Mouse (Mus musculus) kidney, adult 11 months (tissue): ENCODE measurements around the gene Cer1.

ENCODE experiments used
- DNase-seq: peaks from one replicate; pipeline ENCODE4 v3.0.0; 2022

The Cer1 gene

DNA sequence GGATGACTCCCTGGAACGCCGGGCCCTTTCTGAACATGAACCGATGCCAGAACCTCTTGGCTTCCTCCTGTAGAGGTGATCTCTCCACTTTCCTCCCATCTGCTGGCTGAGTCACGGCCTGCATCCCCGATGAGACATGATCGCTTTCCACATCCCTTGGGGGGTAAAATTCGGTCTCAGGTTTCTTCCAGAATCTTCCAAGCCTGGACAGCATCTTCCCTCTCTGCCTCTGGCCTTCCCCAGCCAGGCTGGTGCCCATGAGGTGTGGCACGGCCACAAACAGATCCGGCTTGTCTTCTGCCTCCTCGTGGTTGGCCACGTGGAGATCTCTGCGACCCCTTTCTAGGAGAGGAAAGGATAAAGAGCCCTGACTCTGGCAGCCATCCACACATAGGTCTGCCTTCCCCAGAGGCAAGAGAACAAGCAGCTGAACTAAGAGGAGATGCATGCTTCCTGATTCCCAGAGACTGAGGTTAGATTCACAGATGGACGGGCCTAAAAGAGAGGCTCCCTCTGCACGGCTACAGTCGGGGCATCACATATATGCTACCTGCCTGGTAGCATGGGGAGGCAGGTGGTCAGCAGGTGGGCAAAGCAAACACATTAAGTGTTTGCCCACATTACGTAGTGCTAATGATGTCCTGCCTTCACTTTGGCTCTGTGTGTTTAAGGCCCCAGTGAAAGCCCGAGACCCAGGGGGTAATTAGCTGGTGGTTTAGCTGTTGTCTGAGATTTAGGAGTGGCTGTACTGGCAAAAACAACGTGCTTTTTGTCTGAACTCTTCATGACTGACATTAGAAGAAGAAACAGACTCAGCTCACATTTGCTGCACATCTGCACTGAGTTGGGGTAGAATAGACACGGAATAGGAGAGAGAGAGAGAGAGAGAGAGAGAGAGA is at the start of gene Cer1:
Cer1 (minus strand) TSS at position 513 of the 899 bp plus-strand sequence.
- DNase-seq, result no peak

DNA sequence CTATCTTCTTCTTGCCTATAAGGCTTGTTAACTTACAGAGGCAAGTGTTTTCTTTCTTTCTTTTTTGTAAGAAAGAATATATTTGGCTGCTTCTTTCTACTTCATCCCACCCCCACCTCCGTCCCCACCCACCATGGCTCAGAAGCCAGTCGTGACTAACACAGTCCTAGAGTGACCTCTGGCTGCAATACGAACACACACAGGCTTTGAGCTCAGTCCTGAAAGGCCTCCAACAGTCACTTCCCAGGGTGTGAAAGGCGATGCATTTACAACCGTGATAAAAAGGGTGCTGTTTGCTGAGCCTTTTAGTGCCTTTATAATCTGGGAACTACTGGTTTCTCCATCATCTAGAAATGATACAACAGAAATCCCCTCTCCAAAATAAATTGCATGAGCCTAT is 49.4 kb upstream of the Cer1 start:
- DNase-seq, result no peak

DNA sequence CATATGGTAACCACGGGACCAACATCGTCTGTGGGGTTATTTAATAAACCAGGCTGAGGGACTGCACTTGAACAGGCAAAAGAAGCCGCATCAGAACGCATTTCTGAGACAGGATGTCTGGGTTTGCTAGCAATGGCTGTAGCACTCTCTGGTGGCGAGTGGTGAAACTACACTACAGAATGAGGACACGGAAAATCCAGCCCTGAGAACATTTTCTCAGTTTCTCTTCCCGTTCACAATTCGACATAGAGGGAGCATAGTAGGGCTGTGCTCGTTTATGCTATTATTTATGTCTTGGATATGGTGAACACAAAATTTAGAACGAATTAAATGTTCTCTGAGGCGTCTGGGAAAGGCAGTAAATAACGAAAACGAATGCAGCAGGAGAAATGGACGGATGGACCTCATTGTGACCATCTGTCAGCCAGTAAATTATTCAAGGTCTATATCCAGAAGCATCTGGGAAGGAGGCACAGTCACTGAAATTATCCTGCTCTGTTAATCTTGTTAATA is 48.8 kb upstream of the Cer1 start:
- peak; percentile 38 for DNase-seq

DNA sequence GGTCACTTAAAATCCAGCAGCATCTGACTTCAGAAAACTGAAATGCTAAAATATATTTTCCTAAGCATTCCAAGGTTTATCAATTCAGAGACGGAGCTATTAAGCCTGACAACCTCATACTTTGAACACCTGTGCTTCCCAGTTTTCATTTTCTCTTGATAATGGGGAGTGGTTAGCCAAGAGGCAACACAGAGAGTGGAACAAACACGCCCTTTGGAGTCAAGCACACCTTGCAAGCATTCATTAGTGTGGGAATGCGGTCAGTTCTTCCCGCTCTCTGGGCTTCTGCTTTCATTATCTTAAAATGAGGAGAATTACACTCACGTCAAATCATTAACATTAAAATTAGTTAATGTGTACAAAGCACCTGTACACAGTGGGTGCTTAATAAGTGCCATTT is 45.1 kb upstream of the Cer1 start:
- DNase-seq, result no peak

DNA sequence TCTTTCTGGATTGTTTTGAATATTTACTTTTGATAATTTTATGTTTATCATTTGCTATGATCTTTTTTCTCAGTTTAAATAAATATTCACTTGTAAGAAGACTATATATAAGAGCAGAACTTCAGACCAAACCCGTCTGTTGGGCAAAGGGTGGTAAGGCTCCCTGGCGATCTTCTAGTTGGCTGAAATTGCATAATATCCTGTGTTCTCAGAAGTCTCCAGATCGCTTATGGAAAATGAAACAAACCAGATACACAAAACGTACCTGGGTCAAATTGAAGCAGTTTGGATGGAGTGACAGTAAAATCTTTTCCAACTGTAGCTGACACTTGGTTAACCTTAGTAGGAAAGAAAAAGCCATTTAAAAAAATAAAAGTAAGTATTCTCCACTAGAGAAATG is 37.0 kb upstream of the Cer1 start:
- no peak for DNase-seq

DNA sequence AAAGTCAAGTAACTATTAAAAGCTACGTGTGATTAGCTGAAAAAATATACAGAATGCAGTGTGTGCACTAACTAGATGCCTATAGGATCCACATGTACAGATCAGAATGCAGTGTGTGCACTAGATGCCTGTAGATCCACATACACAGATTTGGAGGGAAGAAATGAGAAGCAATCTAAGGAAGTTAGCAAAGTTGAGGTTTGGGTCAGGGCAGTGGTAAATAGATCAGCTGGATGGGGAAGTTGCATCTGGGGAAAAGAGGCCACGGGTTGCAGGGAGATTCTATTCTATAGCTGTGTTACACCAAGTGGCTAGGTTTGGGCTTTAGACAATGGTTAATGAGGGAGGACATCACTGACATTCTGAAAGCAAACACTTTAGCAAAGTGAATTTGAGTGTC is 33.7 kb upstream of the Cer1 start:
- no peak for DNase-seq

DNA sequence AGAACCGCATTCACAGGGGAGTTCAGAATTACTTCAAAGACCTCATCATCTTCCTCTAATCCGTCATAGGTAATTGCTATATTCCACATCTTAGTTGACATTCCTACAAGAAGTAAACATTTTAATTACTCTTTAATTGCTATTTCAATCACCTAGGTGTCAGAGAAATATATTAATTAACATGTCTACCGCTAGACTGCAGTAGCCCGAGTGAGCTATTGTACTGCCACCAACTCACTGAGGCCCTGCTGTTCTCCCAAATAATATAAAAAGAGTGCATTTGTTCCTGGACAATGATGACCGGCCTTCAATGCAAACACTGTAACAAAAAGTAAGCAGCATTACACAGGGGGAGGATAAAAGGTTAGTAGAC is 31.7 kb upstream of the Cer1 start:
- no peak for DNase-seq

DNA sequence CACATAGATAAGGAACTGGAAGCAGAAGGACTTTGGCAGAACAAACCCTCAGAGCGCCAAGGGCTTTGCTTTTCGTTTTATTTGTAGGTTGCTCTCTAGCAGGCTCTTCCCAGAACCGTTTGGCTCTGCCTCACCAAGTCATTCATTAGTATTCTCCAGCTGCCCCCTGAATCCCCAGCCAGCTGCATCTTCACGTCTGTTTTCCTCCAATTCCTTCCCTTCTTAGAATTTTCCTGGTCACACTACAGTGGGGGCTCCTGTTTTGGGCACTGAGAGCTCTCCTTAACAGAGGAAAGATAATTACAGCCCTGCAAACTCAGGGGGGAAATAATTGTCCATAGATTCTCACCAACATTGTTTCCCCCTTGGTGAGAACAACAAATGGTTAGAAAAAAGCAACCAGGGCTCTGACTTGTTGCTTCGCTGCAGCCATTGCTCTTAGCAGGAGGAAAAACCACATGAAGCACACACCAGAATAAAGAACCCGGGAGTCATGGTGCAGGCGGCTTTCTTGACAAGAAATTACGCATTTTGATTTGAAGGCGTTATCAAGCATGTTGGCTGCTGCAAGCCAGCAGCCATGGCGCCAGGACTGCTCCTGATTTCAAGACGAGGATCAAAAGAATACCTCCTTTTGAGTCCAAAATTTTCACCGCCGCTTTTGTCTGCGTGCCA is 31.2 kb upstream of the Cer1 start:
- no peak for DNase-seq

DNA sequence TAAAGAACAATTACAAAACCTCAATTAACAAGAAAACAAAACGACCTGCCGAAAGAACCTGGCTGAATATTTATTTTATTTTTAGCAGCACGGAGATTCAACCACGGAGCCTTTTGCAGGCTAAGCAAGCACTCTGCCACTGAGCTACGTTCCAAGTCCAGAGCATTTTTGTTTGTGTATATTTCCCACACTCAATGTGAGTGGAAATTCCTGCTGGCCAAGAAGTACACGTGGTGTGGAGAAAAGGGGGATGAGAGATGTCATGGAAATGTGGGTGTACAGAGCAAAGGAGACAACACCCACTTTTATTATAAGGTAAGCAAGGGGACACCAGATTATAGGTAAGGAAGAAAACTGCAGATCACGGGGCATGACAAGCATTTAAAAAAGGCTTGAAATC is 30.6 kb upstream of the Cer1 start:
- no peak for DNase-seq

DNA sequence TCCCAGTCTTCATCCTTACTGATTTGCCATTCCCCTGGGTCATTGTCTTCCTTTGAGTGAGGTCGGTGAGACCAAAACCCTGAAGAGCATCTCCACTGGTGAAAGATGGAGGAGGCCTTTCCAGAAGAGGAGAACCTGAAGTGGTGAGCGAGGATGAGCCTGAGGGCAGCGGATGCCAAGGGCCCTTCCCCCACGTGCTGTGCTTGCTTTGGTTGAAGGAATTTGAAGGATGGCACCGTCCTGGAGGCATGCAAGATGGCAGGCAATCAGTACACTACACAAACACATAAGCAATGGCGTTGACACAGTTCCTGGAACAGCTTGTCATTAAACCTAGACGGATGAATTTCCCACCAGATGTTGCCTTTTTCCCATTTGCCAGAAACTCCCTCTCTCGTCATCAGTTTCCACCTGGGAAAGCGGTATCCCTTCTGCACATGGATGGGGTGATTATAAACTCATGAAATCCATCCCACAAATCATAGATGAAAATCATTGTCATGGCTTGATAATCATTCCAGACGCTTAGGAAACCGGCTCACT is 29.7 kb upstream of the Cer1 start:
- no peak for DNase-seq

DNA sequence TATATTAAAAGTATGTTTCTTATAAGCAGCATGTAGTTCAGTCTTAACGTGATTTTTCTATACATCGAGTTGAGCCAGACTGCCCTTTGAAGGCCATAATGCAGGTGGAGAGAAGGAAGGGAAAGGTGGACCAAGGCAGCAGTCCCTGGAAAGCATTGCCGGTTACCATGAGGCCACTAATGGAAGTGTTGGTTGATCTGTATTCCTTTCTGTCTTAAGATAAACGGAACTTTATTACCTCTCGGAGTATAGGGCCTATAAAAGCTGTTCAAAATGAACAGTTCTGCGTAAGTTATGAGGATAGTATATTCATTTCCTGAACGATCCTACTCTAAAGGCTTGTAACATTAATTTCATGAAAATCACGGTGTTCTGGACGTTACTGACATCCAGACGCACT is 10.3 kb upstream of the Cer1 start:
- no peak for DNase-seq

DNA sequence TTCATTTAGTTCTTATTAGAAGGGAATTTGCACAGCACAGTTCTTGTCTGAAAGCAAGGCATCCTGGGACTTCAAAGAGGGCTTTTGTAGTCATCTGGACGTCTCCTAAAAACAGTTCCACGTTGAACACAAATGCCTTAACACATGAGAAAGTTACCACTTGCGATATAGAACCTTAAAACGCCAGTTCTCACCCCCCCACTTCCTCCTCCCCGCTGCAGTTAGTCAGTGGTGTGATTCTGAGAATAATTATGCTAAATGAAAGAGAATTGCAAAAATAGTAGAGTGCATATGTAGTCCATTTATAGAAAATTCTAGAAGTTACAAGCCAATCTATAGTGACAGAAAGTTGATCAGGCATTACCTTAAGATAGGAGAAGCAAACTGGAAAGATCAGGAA is 7.3 kb upstream of the Cer1 start:
- no peak for DNase-seq

DNA sequence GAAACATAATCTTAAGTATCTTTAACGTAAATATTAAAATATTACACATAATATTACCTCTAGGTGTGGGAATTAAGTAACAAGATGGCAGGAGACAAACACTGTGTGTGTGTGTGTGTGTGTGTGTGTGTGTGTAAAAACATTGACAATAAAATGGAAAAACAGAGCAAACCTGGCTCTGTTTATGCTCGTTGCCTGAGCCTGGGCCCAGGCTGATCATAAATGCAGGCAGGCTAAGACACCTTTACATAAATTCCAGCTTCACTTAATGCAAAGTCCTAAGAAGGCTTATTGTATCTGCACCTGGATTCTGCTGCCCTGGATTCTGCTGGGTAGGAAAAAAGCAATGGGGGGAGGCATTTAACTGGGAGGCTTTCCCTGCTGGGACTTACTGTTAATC is 6.6 kb upstream of the Cer1 start:
- DNase-seq, result no peak

DNA sequence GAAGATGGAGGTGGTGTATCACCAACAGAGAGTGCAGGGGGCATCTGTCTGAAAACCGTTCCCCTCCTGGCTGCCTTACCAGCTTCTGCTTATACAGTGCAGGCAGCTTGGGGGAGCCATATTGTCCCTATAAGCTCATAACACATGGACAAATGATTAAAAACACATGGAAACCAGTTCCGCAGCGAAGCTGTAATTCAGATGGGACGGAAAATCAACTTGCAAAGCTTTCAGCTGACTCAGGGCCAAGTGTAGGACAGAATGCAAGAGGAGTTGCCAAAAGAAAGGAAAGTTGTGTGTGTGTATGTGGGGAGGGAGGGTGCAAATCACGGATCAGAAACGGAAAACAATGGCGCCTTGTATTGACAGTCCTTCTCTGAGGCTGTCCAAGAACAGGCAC is 6.1 kb upstream of the Cer1 start:
- no peak for DNase-seq

DNA sequence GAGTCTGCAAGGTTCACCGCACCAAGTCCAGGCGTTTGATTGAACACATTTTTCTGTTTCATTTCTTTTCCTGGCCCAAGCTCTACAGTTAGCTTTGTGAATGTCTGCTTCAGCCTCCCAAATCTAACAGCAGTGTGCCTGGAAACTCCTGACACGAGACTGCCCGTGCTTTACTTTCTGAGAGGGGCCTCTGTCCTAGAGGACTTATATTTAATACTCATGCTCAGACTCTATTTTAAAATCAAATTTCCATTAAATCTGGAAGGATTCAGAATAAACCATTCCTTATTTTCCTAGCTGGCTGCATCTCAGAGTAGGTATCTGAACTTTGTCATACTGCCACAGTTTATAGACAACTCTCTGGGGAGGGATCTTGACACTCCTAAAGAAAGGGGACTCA is 5.6 kb upstream of the Cer1 start:
- DNase-seq, result no peak

DNA sequence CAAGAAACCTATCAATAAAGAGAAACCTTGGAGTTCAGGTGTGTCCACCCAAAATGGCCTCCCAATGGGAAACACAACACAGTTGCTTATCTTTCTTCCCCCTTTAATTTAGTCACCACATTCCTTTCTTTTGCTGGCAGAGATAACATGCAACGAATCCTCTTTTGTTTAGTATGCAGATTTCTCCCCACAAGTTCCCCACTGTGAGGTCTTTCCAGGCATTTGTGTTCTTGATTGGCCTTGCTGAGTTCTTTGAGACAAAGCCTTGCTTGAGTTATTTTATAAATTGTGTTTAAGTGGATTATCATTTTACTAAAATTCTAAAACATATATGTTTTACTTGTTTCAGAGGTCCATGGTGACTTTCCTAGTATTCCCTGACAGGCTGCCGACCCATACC is 1.2 kb upstream of the Cer1 start:
- DNase-seq, result no peak

DNA sequence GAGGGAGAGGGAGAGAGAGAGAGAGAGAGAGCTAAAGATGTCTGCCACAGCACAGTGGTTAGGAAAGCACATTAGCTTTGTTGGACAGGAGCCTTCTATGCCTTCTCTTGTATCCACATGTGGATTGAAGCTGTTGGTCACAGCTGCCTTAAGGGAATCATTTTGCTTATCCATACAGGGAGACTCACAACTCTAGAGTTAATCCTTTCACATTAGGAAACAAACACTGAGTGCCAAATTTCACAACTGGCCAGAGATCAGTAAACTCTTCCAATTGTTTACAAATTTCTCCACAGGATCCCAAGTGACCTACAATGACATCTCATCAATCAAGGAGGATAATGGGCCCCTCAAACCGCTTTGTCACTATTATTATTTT is 576 bp upstream of the Cer1 start:
- DNase-seq, result no peak

DNA sequence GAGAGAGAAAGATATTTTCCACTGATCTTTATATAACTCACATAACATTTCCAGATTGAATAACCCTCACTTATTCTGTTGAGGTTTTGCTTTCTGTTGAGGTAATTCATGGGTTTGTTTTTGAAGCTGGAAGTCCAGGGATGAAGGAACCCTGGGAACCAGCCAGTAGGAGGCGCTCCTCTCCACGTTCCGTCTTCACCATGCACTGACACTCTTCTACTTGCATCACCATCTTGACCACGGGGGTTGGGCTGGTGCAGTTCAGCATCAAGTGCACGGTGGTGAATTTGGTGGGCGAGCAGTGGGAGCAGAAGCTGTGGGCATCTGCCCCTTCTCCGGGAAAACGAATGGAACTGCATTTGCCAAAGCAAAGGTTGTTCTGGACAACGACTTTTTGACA is 2.4 kb downstream of the Cer1 start:
- DNase-seq, result no peak

DNA sequence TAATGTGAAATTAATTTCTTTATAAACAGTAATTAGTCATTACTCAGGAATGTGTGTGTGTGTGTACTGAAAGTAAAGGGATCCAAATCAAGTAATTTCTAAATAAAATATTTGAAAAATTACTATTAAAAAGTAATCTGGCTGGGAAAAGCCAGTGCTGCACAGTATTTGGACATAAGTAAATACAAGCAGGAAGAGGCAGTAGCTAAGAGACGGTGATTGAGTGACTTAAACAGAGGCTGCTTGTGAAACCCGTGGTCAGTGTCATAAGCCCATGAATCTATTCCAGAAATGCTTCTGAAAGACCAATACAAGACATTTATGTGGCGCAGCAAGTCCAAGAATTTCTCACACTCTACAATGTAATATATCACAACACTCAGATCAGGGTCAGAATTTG is 3.6 kb downstream of the Cer1 start:
- DNase-seq, result no peak

DNA sequence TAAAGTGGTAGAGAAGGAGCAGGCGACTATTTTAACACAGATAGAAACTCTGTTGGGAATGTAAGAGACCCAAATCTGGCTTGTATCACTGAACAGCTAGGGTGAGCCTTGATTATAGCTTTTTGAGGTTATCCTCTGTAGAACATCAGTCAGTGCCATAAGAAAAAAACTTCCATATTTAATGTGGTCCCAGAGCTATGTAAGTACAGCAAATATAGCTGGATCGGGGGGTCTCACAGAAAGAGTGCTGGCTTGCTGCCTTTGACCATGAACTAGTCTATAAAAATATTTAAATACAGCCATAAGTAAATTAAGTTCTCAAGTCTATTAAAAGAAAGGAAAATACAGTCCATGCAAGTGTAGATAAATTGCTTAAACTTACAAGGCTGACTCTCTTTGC is 4.7 kb downstream of the Cer1 start:
- DNase-seq, result no peak

DNA sequence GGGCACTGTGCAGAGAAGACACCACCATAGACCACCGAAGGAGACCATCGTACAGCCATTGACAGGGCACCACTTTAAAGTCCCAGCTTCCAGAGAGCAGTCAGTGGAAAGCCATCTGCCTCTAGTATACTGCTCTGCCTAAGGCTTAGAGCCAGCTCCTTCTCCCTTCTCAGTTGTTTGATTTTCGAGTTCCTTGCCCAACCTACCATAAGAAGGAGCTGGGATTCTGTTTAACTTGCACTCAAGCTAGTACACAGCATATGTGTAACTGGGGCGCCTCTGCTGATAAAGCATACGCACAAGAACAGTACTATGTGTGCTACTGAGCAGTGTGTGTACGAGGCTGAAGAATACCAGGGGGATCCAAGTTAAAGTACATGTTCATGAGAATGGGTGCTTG is 5.8 kb downstream of the Cer1 start:
- no peak for DNase-seq

DNA sequence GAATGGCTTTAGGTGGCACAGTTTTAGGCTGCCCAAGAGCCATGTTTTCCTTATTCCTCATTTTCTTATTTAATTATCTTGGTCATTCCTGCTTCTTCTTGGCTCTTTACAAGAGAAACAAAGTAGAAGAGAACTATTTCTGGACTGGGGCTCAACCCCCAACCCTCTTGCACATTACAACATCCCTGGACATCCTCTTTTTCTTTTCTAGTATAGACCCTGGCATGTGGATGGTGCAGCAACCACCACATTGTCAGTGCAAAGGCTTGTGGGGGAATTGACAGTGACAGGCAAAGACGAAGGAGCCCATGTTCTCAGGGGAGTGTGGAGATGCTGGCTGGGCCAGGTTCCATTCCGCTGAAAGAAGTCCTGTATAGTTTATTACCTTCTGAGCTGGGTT is 8.3 kb downstream of the Cer1 start:
- DNase-seq, result no peak

DNA sequence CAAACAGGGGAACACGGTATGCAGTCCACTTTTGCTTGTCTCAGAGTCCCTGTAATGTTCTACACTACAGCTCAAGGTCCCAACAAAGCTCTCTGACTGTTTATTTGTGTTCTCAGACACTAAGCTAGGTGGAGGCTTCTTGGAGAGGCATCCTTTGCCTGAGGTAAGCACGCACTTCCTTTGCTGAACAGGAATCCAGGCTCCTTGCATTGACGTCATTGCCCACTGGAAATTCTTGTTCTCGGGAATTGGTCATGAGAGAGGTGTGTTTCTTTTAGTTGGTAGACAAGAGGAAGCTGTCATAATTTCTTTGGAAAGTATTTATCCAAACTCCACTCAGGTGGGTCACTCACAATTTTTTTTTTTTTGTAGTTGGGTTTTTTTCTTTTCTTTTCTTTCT is 9.4 kb downstream of the Cer1 start:
- no peak for DNase-seq

DNA sequence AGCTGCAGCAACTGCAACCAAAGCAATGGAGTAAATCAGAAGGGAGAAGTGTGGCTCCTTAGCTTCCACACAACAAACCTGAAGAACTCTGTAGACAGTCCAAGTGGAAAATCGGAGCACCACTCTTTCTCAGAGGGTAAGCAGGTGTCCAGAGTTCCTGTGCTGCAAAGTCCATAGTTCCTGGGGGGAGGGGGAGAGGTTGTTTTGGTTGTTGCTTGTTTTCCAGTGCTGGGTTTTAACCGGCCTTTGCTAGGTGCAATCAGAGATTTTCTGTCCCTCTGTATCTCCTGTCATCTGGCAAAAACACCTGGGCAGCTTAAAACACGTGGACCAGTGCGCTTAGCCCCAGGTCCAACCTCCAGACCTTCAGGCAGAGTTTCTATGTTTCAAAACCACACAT is 10.2 kb downstream of the Cer1 start:
- DNase-seq, result no peak
